Mouse (Mus musculus) lung, postnatal 10 days (tissue): ENCODE measurements around the gene Zfp800.

Experiments
- DNase-seq: peaks from one replicate; pipeline ENCODE4 v3.0.0; 2021

Zfp800 gene

GRCm38 (mm10) chr6:28396051-28396852 is 1.6 kb downstream of the Zfp800 start:
- DNase-seq, result no peak

DNA sequence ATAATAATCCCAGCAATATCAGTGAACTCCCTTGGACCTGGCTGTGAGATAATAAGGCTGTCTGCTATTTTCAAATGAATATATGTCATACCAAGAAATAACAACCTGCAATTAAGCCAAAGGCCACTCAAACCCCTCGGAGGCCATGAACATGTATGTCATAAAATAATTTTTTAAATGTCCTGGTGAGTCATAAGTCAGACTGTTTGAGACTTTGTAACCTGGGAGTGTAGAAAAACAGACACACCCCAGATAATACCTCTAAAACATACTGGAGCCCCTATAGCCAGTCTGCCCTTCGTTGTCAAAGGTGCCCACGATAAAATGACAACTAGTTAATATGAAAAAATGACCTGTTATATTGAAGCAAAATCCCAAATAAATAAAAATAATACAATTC is 8.8 kb downstream of the Zfp800 start:
- DNase-seq, result no peak

GRCm38 (mm10) chr6:28385169-28385568 is 12.6 kb downstream of the Zfp800 start:
- DNase-seq, result no peak

GRCm38 (mm10) chr6:28381983-28382382 is 15.8 kb downstream of the Zfp800 start:
- no peak for DNase-seq

GRCm38 (mm10) chr6:28369966-28370683 is 27.7 kb downstream of the Zfp800 start:
- DNase-seq, result no peak

DNA sequence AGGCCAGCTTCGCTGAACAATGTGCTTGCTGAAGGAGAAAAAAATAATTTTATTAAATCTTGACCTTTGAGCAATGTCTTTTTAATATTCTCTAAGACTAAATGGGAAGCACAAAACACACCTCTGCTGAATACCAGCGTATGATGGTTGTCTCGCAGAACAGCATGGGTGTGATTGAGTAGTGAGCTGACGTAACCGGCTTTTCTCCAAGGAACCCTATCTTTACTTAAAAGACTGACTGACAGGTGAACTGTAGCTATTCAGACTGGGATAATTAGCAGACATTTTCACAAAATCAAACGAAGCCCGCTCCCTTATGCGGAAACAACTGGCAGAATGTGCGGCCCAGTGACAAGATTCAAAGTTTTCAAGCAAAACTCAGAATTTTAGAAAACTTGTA is 30.2 kb downstream of the Zfp800 start:
- DNase-seq, result no peak

- no peak for DNase-seq
These were observed 46.7 kb downstream of the Zfp800 start for GRCm38 (mm10) chr6:28351066-28351465.

GRCm38 (mm10) chr6:28345677-28346076 is 52.1 kb downstream of the Zfp800 start:
- DNase-seq, result no peak

DNA sequence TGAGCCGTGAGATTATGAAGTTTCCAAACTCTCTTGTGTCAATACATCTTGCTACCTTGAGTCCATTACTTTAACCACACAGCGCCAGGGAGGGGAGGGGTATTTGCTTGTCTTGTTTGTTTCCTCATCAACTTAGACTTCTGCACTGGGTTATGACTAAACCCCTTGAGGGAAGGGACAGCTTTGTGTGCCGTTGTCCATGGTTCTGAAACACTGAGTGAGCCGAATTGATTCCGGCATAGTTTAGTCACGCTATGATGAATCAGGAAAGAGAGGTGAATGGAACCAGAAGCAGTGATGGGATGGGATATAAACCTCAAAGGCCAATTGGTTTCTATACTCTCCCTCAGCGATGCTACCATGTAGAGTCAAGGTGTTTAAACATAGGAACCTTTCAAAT is 52.6 kb downstream of the Zfp800 start:
- peak; percentile 11 for DNase-seq

DNA sequence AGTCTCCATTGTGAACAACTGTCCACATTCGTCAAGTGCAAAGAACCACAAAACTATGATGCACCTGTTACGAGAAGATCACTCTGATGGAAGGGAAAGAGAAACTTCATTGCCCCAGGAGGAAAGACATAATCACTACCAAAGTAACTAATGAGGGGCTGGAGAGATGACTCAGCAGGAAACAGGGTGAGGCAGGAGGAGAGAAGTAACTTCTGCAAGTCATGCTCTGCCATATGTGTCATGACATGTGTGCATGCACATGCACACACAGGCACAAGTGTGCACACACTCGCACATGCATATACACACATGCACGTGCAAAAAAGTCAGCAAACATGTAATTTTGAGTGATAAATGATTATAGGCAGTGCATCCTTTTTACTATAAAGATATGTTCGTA is 54.9 kb downstream of the Zfp800 start:
- DNase-seq, result no peak

GRCm38 (mm10) chr6:28341174-28341573 is 56.6 kb downstream of the Zfp800 start:
- DNase-seq, result no peak

DNA sequence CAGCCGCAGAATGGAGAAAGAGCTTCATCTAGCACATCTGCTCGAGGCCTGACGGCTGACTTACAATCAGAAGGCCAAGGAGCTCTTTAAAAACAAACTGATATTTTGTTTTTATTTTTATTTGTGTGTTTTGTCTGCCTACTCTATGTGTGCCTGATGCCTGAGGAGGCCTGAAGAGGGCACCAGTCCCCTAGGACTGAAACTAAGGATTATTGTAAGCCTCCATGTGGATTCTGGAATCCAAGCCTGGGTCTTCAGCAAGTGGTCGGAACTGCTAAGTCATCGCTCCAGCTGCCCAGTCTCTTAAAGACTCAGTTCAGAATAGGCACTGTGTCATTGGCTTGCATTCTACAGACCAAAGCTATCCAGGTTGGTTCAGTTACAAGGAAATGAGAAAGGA is 58.4 kb downstream of the Zfp800 start:
- DNase-seq, result no peak

DNA sequence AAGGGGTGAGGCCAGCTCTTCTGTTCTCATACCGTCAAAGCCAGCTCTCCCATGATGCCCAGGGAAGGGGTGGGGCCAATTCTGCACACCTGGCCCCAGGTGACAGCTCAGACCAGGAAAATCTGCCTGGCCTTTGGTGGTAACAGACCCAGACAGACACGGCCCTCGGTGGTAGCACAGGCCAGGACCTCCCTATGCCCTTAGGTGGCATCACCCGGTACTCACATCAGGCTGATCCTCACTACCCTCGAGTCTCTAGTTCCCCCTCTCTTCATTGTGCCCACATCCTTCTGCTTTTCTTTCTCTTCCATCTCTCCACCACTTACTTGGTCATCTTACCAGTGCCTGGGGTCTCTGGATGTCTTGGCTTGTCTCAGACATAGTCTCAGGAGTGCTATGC is 64.1 kb downstream of the Zfp800 start:
- no peak for DNase-seq

DNA sequence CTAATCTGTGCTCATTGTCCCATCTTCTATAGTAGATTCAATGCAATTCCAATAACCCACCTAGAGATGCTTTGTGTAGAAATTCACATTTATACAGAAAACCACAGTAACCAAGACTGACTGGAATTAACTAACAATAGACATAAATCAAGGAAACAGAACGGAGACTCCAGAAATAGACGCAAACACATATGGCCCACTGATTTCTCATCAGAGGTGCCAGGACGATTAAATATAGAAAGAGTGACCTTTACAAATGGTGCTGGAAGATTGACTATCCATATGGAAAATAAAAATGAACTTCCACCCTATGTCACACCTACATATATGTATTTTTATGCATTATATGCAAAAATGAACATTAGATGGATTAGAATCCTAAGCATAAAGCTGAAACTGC is 65.3 kb downstream of the Zfp800 start:
- DNase-seq, result no peak

- DNase-seq, result no peak
These were observed 68.0 kb downstream of the Zfp800 start for GRCm38 (mm10) chr6:28329815-28330214.

- no peak for DNase-seq
These were observed 68.7 kb downstream of the Zfp800 start for GRCm38 (mm10) chr6:28329002-28329596.

- no peak for DNase-seq
These were observed 71.1 kb downstream of the Zfp800 start for GRCm38 (mm10) chr6:28326720-28327119.

- no peak for DNase-seq
These were observed 75.4 kb downstream of the Zfp800 start for GRCm38 (mm10) chr6:28322399-28322798.

GRCm38 (mm10) chr6:28319648-28320270 is 78.0 kb downstream of the Zfp800 start:
- DNase-seq, result no peak

GRCm38 (mm10) chr6:28318820-28319573 is 78.8 kb downstream of the Zfp800 start:
- DNase-seq, result no peak

DNA sequence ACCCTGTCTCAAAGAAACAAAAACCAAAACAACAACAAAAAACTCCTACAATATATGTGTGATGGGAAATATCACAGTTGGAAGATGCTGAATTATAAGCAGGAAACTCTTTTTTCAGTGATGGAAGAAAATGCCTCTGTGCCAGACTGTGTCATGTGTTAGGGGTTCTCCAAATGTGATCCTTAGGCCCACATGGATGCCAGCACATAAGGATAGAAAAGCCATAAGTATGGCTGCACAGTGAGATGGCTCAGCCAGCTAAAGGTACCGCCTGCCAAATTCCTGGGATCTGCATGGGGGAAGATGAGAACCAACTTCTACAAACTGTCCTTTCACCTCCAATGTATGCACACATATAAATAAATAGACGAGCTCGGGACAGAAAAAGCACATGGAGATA is 82.6 kb downstream of the Zfp800 start:
- DNase-seq, result no peak

- no peak for DNase-seq
These were observed 85.7 kb downstream of the Zfp800 start for GRCm38 (mm10) chr6:28312067-28312466.

- DNase-seq, result no peak
These were observed 88.1 kb downstream of the Zfp800 start for GRCm38 (mm10) chr6:28309692-28310091.
